Mouse (Mus musculus) thymus, adult 18-20 months (tissue): ENCODE measurements around the gene Crybg3.

Experiments
- DNase-seq, 2 experiments: peaks; one replicate each; pipeline ENCODE4 v3.0.0; 2022; ENCODE audit warnings: mixed read lengths in 2 of 2

Crybg3 gene

DNA sequence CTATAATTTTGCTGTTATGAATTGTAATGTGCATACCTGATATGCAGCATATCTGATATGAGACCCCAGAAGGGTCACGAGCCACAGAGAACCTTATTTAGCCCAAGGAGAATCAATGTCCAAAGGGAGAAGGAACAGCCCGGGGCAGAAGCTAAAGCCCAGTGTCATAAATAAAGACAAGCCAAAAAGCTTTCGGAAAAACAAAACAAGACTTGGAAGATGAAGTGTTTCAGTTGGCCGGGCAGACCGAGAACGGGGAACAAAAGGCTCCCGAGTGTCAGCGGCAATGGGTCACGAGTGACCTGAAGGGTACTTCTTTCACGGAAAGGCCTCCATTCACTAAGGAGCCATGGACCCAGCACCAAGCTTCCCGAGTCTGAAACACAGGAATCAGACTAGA lies 26.8 kb downstream of the Crybg3 start:
- DNase-seq = no peak

- no peak for DNase-seq
These were observed 28.1 kb downstream of the Crybg3 start for GRCm38 (mm10) chr16:59572685-59573084.

DNA sequence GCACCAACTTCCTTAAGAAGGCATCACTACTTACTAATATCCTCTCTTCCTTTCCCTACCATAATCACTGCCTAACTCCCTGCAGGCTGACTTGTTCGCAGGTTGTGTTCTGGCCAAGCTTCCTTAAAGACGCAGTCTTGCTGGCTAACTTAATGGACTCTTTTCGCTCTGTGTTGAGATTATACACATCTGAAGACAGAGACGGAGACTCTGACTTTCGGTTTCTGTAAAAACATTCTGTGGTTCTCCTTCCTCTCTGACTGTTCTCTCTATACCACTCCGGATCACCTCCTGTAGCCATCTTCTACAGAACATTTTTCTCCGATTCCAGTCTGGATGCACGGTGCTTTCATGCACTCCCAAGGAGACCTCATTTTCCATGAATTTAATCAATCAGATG lies 30.0 kb downstream of the Crybg3 start:
- DNase-seq = no peak

GRCm38 (mm10) chr16:59569837-59570236 lies 30.9 kb downstream of the Crybg3 start:
- no peak for DNase-seq

DNA sequence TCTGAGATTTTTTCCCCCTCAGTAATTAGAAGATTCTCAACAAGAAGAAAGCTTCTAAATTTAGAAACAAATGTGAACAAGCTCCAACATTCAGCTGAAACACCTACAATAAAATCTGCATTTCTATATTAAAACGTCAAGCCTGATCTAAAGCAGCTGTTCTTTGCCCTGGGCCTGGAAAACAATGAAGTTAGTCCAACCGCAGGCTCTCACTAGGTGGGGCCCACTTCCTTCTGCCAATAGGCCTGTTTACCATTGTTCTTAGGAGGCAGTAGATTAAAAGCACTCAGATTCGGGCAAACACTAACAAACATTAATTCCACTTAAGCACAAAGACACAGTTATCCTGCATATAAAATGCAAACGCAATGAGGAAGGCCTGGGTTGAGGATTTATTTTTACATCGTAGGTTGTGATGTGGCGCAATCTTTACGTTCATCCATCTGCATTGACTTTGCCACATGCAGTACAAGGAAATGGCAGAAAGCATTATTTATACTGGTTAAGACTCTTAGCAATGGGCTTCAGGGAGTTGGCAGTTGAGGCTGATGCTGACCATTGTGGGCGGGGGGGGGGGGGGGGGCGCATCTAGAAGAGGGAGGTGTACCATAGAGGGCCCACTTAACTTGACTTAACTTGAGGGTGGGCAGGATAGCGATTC lies 32.9 kb downstream of the Crybg3 start:
- no peak for DNase-seq

- DNase-seq = no peak
These were observed 34.3 kb downstream of the Crybg3 start for GRCm38 (mm10) chr16:59566437-59566836.

- no peak for DNase-seq
These were observed 35.1 kb downstream of the Crybg3 start for GRCm38 (mm10) chr16:59565631-59566030.

DNA sequence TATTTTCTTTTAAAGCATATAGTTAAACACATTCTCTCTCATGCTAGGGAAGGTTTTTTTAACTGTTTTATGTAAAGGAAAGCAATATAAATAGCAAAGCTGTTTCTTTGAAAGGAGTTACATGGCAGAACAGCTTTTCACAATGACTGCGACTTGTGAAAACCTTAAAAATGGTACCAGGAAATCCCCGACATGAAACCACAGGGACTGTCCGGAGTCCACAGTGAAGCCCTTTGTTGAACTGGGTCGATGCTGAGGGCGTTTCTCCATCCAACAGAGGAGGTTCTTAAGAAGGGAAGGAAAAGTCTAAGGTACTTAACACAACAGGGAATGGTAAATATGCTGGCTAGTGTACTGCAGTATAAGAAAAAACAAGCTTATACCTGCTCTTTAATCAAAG lies 36.8 kb downstream of the Crybg3 start:
- no peak for DNase-seq

- DNase-seq = no peak
These were observed 41.2 kb downstream of the Crybg3 start for GRCm38 (mm10) chr16:59559300-59560200.

DNA sequence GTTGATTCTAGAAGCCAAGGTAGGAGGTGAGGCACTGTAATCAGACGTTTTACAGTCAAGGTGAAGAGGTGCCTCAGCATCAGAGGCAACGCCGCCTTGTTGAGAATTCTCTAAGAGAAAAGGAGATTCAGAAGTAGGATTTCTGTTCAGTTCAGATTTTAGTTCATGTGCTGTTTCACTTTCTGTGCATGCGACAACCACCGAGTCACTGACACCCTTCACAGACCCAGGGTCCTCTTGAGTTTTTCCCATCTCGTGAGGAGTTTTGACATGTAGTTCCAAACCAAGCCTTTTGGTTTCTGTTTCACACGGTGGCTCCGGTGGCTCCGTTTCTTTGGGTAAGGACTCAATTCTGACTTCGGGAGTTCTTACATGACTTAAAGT lies 41.9 kb downstream of the Crybg3 start:
- DNase-seq = no peak

DNA sequence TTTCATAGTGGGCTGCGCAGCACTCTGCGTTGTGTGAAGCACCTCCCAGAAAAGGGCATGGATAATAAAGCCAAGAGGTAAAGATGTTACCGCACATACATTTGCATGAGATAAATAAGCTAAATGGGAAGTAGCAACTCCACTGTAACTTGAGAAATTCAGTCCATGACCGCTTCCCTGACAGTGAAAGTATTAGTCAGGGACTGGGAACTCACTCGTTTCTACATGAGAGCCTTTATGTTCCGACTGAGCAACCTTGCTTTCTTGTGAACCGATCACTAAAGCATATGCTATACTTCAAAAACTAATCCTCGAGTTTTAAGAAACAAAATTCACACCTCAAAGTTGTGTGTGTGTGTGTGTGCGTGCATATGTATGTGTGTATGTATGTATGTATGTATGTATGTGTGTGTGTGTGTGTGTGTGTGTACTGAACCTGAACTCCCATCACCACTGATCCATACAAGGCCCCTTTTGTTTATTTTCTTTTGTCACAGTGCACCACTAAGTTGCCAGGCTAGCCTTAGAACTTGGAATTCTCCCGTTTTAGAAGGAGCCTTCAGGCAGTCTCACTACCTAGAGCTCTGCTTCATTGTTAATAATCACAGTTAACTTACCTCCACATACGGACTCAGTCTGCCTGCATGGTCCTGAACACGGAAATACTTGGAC lies 47.2 kb downstream of the Crybg3 start:
- DNase-seq = no peak

DNA sequence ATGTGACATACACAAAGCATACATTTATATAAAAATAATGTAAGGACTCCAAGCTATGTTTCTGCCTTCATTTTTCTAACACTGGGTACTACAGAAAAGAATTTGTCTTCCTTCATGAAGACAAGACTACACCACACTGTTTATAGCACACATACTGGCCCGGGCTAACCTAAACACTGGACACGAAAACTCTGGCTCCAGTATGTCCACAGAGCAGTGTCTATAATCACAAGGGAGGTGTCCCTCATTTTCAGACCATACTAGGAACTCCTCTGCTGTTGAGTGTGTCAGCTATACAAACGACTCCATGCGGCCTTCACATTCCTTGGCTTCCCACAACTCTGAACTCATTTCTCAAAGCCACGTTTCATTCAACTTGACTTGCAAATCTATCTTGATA lies 49.3 kb downstream of the Crybg3 start:
- no peak for DNase-seq

- DNase-seq = no peak
These were observed 51.1 kb downstream of the Crybg3 start for GRCm38 (mm10) chr16:59549631-59550030.

GRCm38 (mm10) chr16:59548582-59548947 lies 52.2 kb downstream of the Crybg3 start:
- DNase-seq = no peak

DNA sequence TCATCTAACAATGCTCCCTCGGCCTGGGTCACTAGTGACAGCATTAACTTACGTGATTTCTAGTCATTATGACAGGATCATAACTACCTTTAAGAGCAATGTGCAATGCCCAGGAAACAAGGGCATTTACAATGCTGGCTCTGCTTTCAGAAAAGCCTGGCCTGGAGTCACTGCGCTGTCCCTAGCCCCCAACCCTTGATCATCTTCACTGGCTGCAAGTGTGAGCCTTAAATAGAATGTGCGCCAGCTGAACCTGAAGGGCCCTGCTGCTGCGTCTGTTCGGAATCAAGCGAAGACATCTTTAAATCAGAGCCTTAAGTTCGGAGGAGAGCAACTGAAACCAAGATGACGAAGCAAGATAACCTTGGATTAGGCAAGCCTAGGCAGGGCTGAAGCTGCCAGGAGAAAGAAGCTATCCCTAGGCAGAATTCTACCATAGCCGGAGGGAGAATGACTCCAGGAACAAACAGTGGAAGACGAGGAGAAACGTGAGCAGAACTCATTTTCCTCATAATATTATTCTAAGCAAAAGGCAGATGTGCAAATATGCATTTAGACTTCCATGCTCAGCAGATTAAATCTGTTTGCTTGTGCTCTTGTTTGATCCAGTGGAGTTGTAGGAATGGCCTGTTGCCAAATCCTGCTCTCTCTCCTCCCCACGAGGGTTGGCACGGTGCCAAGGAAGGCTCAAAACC lies 52.7 kb downstream of the Crybg3 start:
- DNase-seq = no peak

DNA sequence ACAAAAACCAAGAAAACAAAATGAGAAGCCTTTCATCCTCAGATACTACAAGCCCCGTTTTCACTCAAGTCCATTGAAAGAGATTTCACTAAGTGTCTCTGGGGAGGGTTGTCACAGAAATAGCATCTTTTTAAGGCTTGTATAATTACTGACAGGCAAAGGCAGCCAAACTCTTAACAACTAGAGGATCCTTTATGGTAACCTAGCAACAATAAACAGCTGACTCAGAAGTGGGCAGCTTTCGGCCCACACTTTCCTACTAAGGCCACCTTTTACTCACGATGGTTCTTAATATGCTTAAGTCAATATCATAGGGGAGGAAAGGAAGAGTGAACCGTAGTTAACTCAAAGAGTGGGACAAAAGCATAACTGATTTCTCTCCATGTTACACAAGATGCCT lies 53.3 kb downstream of the Crybg3 start:
- no peak for DNase-seq

GRCm38 (mm10) chr16:59545360-59545759 lies 55.4 kb downstream of the Crybg3 start:
- no peak for DNase-seq

DNA sequence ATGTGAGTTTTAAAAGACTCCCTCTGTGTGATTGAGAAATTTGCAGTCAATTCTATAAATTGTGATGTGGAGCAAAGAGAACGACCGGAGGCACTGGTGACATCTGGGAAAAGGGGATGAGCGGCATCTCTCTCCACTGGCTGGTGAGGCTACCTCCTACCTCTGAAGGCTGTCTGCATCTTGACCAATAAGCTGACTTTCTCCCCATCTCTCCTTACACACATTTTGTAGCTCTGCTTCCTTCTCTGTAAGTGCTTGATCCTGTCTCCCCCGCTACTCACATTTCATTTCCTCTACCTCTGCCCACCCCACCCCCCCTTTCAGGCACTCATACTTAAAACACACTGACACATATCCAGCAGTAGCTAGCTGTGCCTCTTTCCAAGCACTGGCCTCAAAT lies 59.4 kb downstream of the Crybg3 start:
- DNase-seq = no peak

GRCm38 (mm10) chr16:59540944-59541343 lies 59.8 kb downstream of the Crybg3 start:
- no peak for DNase-seq

DNA sequence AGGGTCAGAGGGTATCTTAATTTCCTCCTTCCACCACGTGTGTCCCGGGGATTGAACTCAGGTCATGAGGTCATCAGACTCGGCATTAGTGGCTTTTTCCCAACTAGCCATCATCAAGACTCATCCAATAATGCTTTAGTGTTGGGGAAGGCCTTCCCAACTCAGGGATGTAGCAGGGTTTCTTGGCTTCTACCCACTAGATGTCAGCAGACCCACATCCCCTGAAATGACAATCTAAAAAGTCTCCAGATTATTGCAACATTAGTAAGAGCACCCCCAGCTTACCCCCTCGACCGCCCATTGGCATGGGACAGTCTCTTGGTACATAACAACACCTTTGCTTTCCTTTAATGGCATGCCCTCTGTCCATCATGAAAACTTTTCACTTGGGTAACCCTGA lies 65.1 kb downstream of the Crybg3 start:
- DNase-seq = no peak

DNA sequence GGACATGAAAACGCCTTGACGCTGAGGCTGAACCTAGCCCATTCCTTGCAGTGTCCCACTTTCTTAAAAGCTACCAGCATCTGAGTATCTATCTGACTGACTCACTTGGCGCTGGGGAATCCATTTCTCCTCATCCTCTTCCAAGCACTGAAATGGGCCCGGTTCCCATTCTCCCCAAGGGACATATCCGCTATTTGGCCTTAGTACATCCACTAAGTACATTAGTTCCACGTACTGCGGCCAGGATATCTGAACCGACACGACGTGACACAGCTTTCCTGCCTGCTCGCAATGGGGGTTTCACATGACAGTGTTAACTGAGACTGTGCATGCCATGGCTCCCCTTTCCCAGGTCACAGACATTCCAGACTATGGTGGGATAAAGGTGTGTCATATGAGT lies 66.4 kb downstream of the Crybg3 start:
- no peak for DNase-seq

GRCm38 (mm10) chr16:59532561-59532960 lies 68.2 kb downstream of the Crybg3 start:
- no peak for DNase-seq

- no peak for DNase-seq
These were observed 69.5 kb downstream of the Crybg3 start for GRCm38 (mm10) chr16:59531243-59531642.
